Mouse (Mus musculus) lung, postnatal 0 days (tissue): ENCODE measurements around the gene Rpl41.

Experiments
- CTCF ChIP-seq: IDR thresholded peaks from 2 replicates; pipeline ENCODE4 v1.5.1; 2016; ENCODE audit warnings: antibody characterized with exemption, mild to moderate bottlenecking
- EP300 ChIP-seq: IDR thresholded peaks from 2 replicates; pipeline ENCODE4 v1.6.1; 2016; ENCODE audit warnings: antibody characterized with exemption, mild to moderate bottlenecking, control low read depth

GRCm38 (mm10) chr10:128504012-128504411 is 45.1 kb downstream of the Rpl41 start:
- TF ChIP-seq EP300, result no peak
- TF ChIP-seq CTCF, result no peak
